Mouse (Mus musculus): ENCODE measurements around the gene Scgb1a1. TPM values are rescaled to one million over a fixed set of nuclear protein-coding genes. Genes with fewer than 3 reads are reported as not detected.

Gene Scgb1a1
- polyA plus RNA-seq, 1 experiment from 2014 or later: not detected

DNA sequence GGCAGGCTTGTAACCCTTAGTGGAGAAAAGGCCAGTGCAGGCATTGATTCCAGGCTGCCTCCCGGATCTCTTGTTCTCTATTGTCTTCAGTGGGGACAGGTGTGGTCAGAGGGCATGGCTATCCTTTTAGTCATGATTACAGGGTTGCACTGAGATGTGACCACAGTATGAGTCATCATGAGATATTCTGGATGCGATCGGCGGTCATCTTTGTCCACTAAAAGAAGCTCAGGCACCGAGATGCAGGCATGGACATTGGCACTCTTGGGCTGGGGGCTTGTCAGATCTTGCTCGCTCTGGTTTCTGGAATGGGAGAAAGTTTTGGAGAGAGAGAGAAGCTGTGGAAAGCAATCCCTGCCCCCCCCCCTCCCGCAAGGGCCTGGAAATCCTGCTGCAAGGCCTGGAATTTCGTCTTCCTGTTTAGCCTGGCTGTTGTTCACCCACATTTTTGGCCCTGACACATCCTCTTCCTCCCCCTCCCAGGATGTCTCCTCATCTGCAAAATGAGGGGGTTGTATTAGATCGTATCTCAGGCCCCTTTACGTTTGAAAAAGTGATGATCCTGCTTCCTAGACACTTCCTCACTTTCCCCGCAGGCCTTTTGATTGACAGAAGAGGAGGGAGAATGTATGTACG, 13.9 kb downstream of the Scgb1a1 start:
- no peaks in the 10 kb centered on the region for H3K9me3 ChIP-seq
- no peak overlapping the region for H3K9ac ChIP-seq
- H3K27ac ChIP-seq: peak overlapping the region; percentile 22; the same call in 1 of the 2 replicates
- ATAC-seq: no peak
- no peak overlapping the region for H3K4me2 ChIP-seq (replicated peaks)
- peaks cover 47% of the 10 kb centered on the region for H3K4me1 ChIP-seq (replicated peaks)
- H3K4me3 ChIP-seq (replicated peaks): no peak overlapping the region
- WGBS: 62% methylated on average over 12 of the region's 12 CpGs
- H3K27me3 ChIP-seq (replicated peaks): no peaks in the 10 kb centered on the region
- no peaks in the 10 kb centered on the region for H3K36me3 ChIP-seq

GRCm38 (mm10) chr19:9072157-9072530, 15.6 kb downstream of the Scgb1a1 start:
- H3K9ac ChIP-seq: no peak overlapping the region
- no peak overlapping the region for H3K4me3 ChIP-seq (replicated peaks)
- H3K27me3 ChIP-seq (replicated peaks): no peaks in the 10 kb centered on the region
- WGBS: 59% methylated on average over 2 of the region's 2 CpGs
- peaks cover 50% of the 10 kb centered on the region for H3K4me1 ChIP-seq (replicated peaks)
- H3K27ac ChIP-seq: peak overlapping the region; percentile 91
- H3K4me2 ChIP-seq (replicated peaks): no peak overlapping the region
- no peaks in the 10 kb centered on the region for H3K36me3 ChIP-seq
- no peaks in the 10 kb centered on the region for H3K9me3 ChIP-seq
- ATAC-seq: no peak

DNA sequence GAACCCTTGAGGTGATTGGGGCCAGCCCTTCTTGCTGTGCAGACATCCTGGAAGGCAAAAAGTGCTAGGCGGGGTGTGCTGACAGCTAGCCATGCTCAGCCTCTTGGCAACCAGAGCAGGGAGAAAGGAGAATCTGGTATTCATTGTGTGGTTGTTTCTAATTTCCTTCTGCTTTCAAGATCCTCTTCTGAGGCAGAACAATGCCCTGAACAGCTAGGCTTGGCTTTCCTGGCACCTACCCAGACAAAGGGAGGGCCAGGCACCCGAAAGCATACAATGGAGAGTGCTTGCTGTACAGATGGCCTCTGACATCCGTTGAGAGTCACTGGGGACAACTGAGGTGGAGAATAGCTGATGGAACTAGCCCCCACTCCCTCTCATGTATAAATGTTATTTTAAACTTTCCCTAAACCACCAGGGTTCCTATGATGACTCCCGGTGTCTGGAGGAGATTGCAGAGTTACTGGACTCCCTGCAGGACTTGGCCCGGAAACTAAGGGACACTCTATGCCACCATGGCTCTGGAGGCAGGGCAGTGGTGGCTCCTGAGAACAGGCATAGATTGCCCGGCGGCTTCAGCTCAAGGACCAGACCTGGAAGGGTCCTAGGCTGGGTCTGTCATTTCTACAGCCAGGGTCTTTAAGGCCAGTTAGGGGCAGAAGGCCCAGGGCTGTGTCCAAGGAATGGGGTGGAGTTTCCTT, 16.2 kb downstream of the Scgb1a1 start:
- Histone ChIP-seq H3K27ac (peak overlapping the region; percentile 91), H3K27me3 (replicated peaks) (no peaks in the 10 kb centered on the region), H3K4me1 (replicated peaks) (peaks cover 54% of the 10 kb centered on the region), H3K36me3 (no peaks in the 10 kb centered on the region), H3K9me3 (no peaks in the 10 kb centered on the region), H3K4me3 (replicated peaks) (no peak overlapping the region), H3K9ac (no peak overlapping the region), H3K4me2 (replicated peaks) (no peak overlapping the region)
- WGBS: 51% methylated on average over 7 of the region's 7 CpGs
- no peak for ATAC-seq

GRCm38 (mm10) chr19:9070316-9070715, 17.4 kb downstream of the Scgb1a1 start:
- Histone ChIP-seq H3K4me1 (replicated peaks) (peaks cover 65% of the 10 kb centered on the region), H3K4me3 (replicated peaks) (no peak overlapping the region), H3K36me3 (no peaks in the 10 kb centered on the region), H3K9me3 (no peaks in the 10 kb centered on the region), H3K9ac (no peak overlapping the region), H3K27me3 (replicated peaks) (no peaks in the 10 kb centered on the region), H3K27ac (peak overlapping the region; percentile 91), H3K4me2 (replicated peaks) (no peak overlapping the region)
- 50% methylated on average over 2 of the region's 2 CpGs for WGBS
- peak; percentile 24 for ATAC-seq

DNA sequence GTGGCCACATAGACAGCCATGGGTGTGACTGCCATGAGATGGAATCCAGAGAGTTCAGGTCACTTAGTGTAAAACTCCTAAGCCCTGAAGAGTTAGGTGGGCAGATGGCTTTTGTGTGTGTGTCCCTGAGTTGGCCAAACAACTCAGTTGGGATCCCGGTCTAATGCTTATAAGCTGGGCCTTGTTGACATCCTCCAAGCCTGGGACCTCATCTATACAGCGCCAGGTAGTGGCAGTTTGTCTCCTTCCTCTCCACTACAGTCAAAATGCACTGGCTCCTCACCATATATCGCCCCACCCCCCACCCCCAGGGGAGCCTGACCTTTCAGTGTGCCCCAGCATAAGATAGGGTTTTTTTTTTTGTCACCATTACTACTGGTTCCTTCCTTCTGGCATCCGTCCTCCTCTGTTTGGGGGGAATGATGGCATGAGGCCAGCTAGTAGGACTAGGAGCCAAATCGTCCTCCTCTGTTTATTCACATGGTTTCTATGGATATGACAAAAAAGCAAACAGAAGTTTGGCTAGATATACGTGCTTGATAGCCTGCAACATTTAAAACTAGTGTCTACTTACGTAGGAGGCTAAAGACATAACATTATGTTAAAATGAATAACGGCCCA, 18.0 kb downstream of the Scgb1a1 start:
- Histone ChIP-seq H3K27ac (peak overlapping the region; percentile 91), H3K4me3 (replicated peaks) (no peak overlapping the region), H3K9ac (no peak overlapping the region), H3K4me1 (replicated peaks) (peaks cover 64% of the 10 kb centered on the region), H3K27me3 (replicated peaks) (no peaks in the 10 kb centered on the region), H3K9me3 (no peaks in the 10 kb centered on the region), H3K4me2 (replicated peaks) (no peak overlapping the region), H3K36me3 (no peaks in the 10 kb centered on the region)
- 43% methylated on average over 8 of the region's 8 CpGs for WGBS
- ATAC-seq: peak; percentile 35

DNA sequence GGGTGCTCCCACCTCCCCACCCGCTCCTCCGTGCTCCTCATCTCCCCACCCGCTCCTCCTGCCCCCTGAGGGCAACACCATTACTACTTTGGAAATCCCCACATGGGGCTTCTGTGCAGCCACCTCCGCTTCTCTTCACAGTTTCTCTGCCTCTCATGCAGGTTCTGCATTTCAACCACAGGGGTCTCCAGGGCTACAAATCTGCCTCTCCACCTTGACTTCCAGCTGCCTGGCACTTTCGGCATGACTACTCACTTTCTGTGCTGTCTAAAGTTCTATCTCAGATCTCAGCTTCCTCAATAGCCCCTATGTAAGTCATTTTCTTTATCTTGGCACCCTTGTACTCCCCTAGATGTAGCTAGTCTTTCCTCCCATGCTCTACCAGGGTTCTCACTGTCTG, 20.5 kb downstream of the Scgb1a1 start:
- H3K9ac ChIP-seq: no peak overlapping the region
- H3K4me2 ChIP-seq (replicated peaks): no peak overlapping the region
- no peaks in the 10 kb centered on the region for H3K9me3 ChIP-seq
- no peaks in the 10 kb centered on the region for H3K36me3 ChIP-seq
- no peak for ATAC-seq
- H3K27me3 ChIP-seq (replicated peaks): no peaks in the 10 kb centered on the region
- H3K4me3 ChIP-seq (replicated peaks): no peak overlapping the region
- H3K27ac ChIP-seq: peak overlapping the region; percentile 38; the same call in 1 of the 2 replicates
- H3K4me1 ChIP-seq (replicated peaks): peaks cover 49% of the 10 kb centered on the region
- WGBS: 67% methylated on average over 5 of the region's 5 CpGs

DNA sequence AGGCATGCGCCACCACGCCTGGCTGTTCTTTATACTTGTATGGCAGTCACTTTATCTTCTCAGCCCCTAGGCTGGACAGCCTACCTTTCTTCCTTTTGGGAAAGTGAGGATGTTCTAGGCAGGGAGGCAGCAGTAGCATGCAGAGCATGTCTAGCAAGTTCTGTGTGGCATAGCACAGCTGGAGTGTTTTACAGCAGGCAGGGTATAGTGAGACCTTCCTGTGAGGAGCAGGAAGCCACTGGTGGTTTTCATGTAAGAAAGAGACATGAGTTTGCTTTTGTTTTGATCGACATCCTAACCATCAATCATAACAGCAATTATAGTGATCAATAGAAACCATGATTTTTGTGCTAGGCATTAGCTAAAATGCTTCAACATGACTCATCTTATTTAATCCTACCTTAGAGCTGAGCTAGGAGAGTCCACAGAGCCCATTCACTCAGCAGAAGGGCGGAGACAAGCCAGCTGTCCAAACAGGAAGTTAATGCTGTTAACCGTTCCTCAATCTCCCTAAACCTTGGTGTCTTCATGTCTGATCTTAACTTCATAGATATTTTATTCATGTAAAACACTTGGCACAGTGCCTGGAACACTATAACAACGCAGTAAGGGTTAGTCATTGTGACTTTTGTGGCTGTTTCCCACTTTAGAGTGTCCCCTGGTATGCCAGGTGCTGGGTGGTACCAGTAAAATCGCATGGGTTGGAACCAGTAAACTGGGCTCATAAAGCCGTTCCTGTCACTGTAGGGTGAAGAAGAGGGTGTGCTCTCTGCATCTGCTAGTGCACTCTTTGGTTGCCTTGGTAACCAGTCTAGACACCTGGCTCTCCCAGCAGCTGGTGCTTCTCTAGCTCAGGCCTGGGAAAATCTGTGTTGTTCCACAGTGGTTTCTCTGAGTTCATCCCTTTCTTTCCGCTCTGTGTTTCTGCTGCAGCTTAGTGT, 21.9 kb downstream of the Scgb1a1 start:
- ATAC-seq: peak; percentile 84

GRCm38 (mm10) chr19:9063831-9064230, 23.9 kb downstream of the Scgb1a1 start:
- Histone ChIP-seq H3K4me3 (replicated peaks) (no peak overlapping the region), H3K9ac (no peak overlapping the region), H3K27me3 (replicated peaks) (no peaks in the 10 kb centered on the region), H3K4me2 (replicated peaks) (no peak overlapping the region), H3K4me1 (replicated peaks) (peaks cover 21% of the 10 kb centered on the region), H3K27ac (no peak overlapping the region), H3K9me3 (no peaks in the 10 kb centered on the region), H3K36me3 (no peaks in the 10 kb centered on the region)
- 92% methylated on average over 3 of the region's 3 CpGs for WGBS
- no peak for ATAC-seq

More for the DNA sequence above, 21.9 kb downstream of the Scgb1a1 start:
- Histone ChIP-seq H3K27me3 (replicated peaks) (no peaks in the 10 kb centered on the region), H3K4me3 (replicated peaks) (no peak overlapping the region), H3K27ac (peak overlapping the region; percentile 72), H3K9ac (no peak overlapping the region), H3K36me3 (no peaks in the 10 kb centered on the region), H3K4me2 (replicated peaks) (0 out of 2 replicates have a peak overlapping the region, but pooled peaks have one; percentile 6), H3K4me1 (replicated peaks) (peaks cover 35% of the 10 kb centered on the region), H3K9me3 (no peaks in the 10 kb centered on the region)
- 28% methylated on average over 9 of the region's 9 CpGs for whole genome bisulfite sequencing

DNA sequence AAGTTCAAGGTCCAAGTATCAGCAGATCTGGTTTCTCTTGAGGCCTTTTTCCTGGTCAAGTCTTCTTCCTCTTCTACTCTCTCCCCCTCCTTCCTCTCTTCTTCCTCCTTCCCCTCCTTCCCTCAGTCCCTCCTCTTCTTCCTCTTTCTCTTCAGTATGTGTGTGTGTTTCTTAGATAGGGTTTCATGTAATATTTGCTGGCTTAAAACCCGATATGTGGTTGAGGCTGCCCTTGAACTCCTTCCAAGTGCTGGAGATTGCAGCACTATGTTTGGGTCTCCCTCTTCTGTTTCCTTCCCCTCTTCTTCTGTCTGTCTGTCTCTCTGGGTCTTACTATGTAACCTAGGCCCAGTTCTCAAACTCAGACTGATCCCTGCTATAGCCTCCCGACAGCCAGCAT, 24.9 kb downstream of the Scgb1a1 start:
- Histone ChIP-seq H3K27me3 (replicated peaks) (no peaks in the 10 kb centered on the region), H3K36me3 (no peaks in the 10 kb centered on the region), H3K9ac (no peak overlapping the region), H3K4me3 (replicated peaks) (no peak overlapping the region), H3K4me2 (replicated peaks) (no peak overlapping the region), H3K4me1 (replicated peaks) (peaks cover 16% of the 10 kb centered on the region), H3K9me3 (no peaks in the 10 kb centered on the region), H3K27ac (no peak overlapping the region)
- WGBS: 95% methylated on average over 2 of the region's 2 CpGs
- no peak for ATAC-seq

DNA sequence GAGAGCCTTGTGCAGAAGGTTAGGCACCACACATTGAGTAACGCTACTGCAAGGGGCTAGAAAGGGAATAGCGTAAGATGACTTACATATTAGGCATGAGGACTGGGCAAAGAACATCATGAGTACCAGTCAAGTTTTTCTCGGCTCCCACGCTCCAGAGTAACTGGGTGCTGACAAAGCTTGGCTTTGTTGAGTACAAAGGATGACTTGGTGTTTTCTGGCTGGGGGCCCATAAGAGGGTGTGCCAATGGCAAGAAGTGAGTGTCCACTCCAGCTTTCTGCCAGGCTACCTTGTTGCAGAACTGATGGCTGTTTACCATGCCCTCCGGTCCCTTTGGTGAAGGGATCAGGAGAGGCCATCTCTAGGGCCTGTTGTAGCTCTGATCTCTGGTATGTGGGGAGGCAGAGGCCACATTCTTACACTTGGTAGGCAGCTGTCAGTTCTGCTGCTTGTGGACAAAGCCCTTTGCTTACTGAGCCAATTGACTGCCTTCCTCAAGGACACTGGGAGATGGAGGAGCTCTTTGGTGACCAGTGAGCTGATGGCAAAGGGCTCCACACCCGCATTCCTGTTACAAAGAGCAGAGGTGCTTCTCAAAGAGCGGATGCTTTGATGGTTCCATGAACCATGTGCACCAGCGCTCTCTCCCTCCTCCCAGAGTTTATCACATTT, 26.4 kb downstream of the Scgb1a1 start:
- H3K4me1 ChIP-seq (replicated peaks): peaks cover 9% of the 10 kb centered on the region
- no peak overlapping the region for H3K9ac ChIP-seq
- 88% methylated on average over 8 of the region's 8 CpGs for WGBS
- no peak overlapping the region for H3K4me3 ChIP-seq (replicated peaks)
- no peaks in the 10 kb centered on the region for H3K27me3 ChIP-seq (replicated peaks)
- no peak for ATAC-seq
- H3K9me3 ChIP-seq: no peaks in the 10 kb centered on the region
- no peak overlapping the region for H3K27ac ChIP-seq
- no peaks in the 10 kb centered on the region for H3K36me3 ChIP-seq
- H3K4me2 ChIP-seq (replicated peaks): no peak overlapping the region

DNA sequence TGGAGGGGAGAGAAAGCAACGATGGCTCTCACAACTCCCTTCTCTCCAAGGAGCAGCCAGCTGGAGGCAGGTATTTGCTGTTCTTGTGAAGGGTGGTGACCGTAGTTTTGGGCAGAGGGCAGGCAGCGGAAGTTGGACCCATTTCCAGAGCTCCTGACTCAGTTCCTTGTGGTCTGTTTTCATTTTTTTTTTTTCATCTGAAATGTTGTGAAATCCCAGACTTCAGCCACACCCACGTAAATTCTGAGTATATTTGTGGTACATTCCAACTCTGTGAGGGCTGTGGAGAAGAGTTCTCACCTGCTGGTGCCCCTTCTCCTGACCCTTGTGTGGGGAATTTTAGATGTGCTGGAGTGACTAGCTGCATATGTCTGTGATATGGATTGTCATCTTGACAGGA, 27.7 kb downstream of the Scgb1a1 start:
- ATAC-seq: no peak
- WGBS: 69% methylated on average over 4 of the region's 4 CpGs
- H3K4me1 ChIP-seq (replicated peaks): no peaks in the 10 kb centered on the region

More for the DNA sequence above, 27.7 kb downstream of the Scgb1a1 start:
- Histone ChIP-seq H3K4me3 (replicated peaks) (no peak overlapping the region), H3K36me3 (no peaks in the 10 kb centered on the region), H3K9ac (no peak overlapping the region), H3K27me3 (replicated peaks) (no peaks in the 10 kb centered on the region), H3K4me2 (replicated peaks) (no peak overlapping the region), H3K27ac (no peak overlapping the region), H3K9me3 (no peaks in the 10 kb centered on the region)

Measured in intestine, embryonic 15.5 days (tissue).